Mouse (Mus musculus): ENCODE data around the gene Wbp1l. TPM values are rescaled to one million over a fixed set of nuclear protein-coding genes. Genes with fewer than 3 reads are reported as not detected.
"Not testable (repeated sequence)": the region's sequence is repeated elsewhere in the genome, so short reads cannot be mapped to it uniquely, and the experiment has no call there.

Wbp1l gene
- polyA plus RNA-seq (2015; fragmentation: Nextera tagmentation; extraction: Ambion mirVana), result 44.0 and 48.0 TPM in 2 replicates

GRCm38 (mm10) chr19:46598720-46599252 is at the start of gene Wbp1l:
TSS of gene Wbp1l (plus strand) at chr19:46599084.
- Histone ChIP-seq H3K27me3 (no peaks in the 10 kb centered on the region), H3K4me2 (peak within 1 kb of the TSS; percentile 73), H3K9me3 (no peaks in the 10 kb centered on the region), H3K4me3 (peak within 1 kb of the TSS; percentile 97), H3K4me1 (peaks cover 21% of the 10 kb centered on the region), H3K27ac (peak within 1 kb of the TSS; percentile 56), H3K36me3 (peaks cover 11% of the 10 kb centered on the region; the same call in 1 of the 2 replicates), H3K9ac (peak within 1 kb of the TSS; percentile 84)
- ATAC-seq (ENCODE audit: borderline replicate concordance, extremely low read depth, low FRiP score, low TSS enrichment), result peak; percentile 99
- WGBS, result 2% methylated on average over 22 of the region's 22 CpGs

DNA sequence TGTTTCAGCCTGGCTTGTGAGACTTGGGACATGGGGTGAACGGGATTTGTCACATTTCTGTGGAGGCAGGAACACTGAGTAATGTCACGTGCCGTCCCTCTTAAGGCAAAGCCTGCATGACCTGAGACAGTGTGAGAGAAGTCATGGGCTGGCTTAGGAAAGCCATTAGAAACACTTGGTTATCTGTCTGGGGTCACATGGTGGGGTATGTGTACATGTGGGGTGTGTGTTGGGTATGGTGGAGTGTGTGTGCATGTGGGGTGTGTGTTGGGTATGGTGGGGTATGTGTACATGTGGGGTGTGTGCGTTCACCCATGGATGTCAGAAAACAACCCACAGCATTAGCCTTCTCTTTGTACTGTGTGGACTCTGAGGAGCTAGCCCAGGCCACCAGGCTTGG is 48.5 kb upstream of the Wbp1l start:
- Histone ChIP-seq H3K9me3 (no peaks in the 10 kb centered on the region), H3K4me3 (no peak overlapping the region), H3K27me3 (no peaks in the 10 kb centered on the region), H3K4me2 (no peak overlapping the region), H3K27ac (no peak overlapping the region), H3K9ac (no peak overlapping the region), H3K36me3 (peaks cover 25% of the 10 kb centered on the region; the same call in 1 of the 2 replicates), H3K4me1 (peaks cover 12% of the 10 kb centered on the region)
- no peak for ATAC-seq (ENCODE audit: borderline replicate concordance, extremely low read depth, low FRiP score, low TSS enrichment)
- WGBS, result 91% methylated on average over 4 of the region's 4 CpGs

- Histone ChIP-seq H3K4me3 (no peak overlapping the region), H3K27ac (no peak overlapping the region), H3K36me3 (peaks cover 33% of the 10 kb centered on the region; the same call in 1 of the 2 replicates), H3K27me3 (no peaks in the 10 kb centered on the region), H3K9ac (no peak overlapping the region), H3K4me2 (no peak overlapping the region), H3K9me3 (no peaks in the 10 kb centered on the region), H3K4me1 (peaks cover 11% of the 10 kb centered on the region)
- no peak for ATAC-seq (ENCODE audit: borderline replicate concordance, extremely low read depth, low FRiP score, low TSS enrichment)
- WGBS, result 79% methylated on average over 3 of the region's 4 CpGs
These were observed 46.4 kb upstream of the Wbp1l start for GRCm38 (mm10) chr19:46552496-46552895.

DNA sequence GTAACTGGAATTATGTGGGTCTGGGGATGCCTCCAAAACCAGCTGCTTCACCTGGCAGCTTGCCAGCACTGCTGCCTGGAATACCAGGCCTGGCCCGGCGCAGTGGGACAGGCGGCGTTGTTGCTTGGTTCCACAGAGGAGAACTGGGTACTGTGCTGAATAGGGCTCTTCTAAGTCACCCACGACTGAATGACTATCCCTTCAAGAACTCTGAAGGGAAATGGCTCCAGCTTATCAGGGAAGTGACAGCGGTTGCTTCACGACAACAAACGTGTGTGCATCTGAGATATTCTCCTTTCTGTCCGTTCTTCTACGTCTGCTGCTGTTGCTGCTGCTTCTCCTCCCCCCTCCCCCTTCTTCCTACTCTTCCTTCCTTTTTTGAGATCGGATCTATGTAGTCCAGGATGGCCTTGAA is 45.3 kb upstream of the Wbp1l start:
- no peak for ATAC-seq (ENCODE audit: borderline replicate concordance, extremely low read depth, low FRiP score, low TSS enrichment)
- H3K27me3 ChIP-seq, result no peaks in the 10 kb centered on the region

GRCm38 (mm10) chr19:46558009-46558408 is 40.9 kb upstream of the Wbp1l start:
- no peak for ATAC-seq (ENCODE audit: borderline replicate concordance, extremely low read depth, low FRiP score, low TSS enrichment)
- Histone ChIP-seq H3K36me3 (0 out of 2 replicates have a peak, but pooled peaks cover 8% of the 10 kb centered on the region), H3K9ac (no peak overlapping the region), H3K27me3 (no peaks in the 10 kb centered on the region), H3K4me2 (no peak overlapping the region), H3K4me3 (no peak overlapping the region), H3K9me3 (no peaks in the 10 kb centered on the region), H3K27ac (no peak overlapping the region), H3K4me1 (peaks cover 8% of the 10 kb centered on the region)
- 78% methylated on average over 8 of the region's 8 CpGs for WGBS

More for the DNA sequence above, 45.3 kb upstream of the Wbp1l start:
- Histone ChIP-seq H3K4me3 (no peak overlapping the region), H3K9ac (no peak overlapping the region), H3K9me3 (no peaks in the 10 kb centered on the region), H3K4me2 (no peak overlapping the region), H3K27ac (no peak overlapping the region), H3K4me1 (peaks cover 8% of the 10 kb centered on the region), H3K36me3 (peaks cover 33% of the 10 kb centered on the region; the same call in 1 of the 2 replicates)
- WGBS, result 37% methylated on average over 11 of the region's 11 CpGs

GRCm38 (mm10) chr19:46558631-46559030 is 40.3 kb upstream of the Wbp1l start:
- no peak overlapping the region for H3K27ac ChIP-seq
- no peak overlapping the region for H3K9ac ChIP-seq
- no peaks in the 10 kb centered on the region for H3K27me3 ChIP-seq
- H3K36me3 ChIP-seq, result 0 out of 2 replicates have a peak, but pooled peaks cover 8% of the 10 kb centered on the region
- ATAC-seq (ENCODE audit: borderline replicate concordance, extremely low read depth, low FRiP score, low TSS enrichment), result no peak
- no peak overlapping the region for H3K4me3 ChIP-seq
- peaks cover 3% of the 10 kb centered on the region for H3K4me1 ChIP-seq
- H3K4me2 ChIP-seq, result no peak overlapping the region
- H3K9me3 ChIP-seq, result no peaks in the 10 kb centered on the region
- WGBS, result 65% methylated on average over 12 of the region's 12 CpGs

DNA sequence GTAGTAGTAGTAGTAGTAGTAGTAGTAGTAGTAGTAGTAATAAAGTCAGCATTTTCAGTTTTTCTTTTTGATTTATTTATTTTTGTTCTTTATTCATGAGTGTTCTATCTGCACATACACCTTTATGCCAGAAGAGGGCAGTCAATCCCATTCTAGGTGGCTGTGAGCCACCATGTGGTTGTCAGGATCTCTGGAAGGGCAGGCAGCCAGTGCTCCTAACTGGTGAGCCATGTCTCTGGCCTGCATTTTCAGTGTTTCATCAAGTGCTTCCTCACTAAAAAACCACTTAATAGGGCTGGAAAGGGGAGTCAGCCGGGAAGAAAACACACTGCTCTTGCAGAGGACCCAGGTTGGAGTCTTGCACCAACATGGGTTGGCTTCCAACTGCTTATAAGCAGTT is 36.8 kb upstream of the Wbp1l start:
- Histone ChIP-seq H3K9me3 (no peaks in the 10 kb centered on the region), H3K27me3 (no peaks in the 10 kb centered on the region), H3K4me1 (no peaks in the 10 kb centered on the region; the same call in 1 of the 2 replicates), H3K36me3 (0 out of 2 replicates have a peak, but pooled peaks cover 1% of the 10 kb centered on the region), H3K4me2 (no peak overlapping the region), H3K9ac (no peak overlapping the region), H3K27ac (no peak overlapping the region), H3K4me3 (no peak overlapping the region)
- 37% methylated on average over 1 of the region's 1 CpGs for WGBS
- peak; percentile 51; the same call in 1 of the 2 replicates for ATAC-seq (ENCODE audit: borderline replicate concordance, extremely low read depth, low FRiP score, low TSS enrichment)

GRCm38 (mm10) chr19:46562581-46563515 is 36.0 kb upstream of the Wbp1l start:
- Histone ChIP-seq H3K9me3 (no peaks in the 10 kb centered on the region), H3K4me1 (no peaks in the 10 kb centered on the region; the same call in 1 of the 2 replicates), H3K4me2 (no peak overlapping the region), H3K27ac (no peak overlapping the region), H3K27me3 (no peaks in the 10 kb centered on the region), H3K9ac (no peak overlapping the region), H3K4me3 (no peak overlapping the region), H3K36me3 (peaks cover 6% of the 10 kb centered on the region; the same call in 1 of the 2 replicates)
- WGBS, result 81% methylated on average over 14 of the region's 14 CpGs
- ATAC-seq (ENCODE audit: borderline replicate concordance, extremely low read depth, low FRiP score, low TSS enrichment), result no peak

DNA sequence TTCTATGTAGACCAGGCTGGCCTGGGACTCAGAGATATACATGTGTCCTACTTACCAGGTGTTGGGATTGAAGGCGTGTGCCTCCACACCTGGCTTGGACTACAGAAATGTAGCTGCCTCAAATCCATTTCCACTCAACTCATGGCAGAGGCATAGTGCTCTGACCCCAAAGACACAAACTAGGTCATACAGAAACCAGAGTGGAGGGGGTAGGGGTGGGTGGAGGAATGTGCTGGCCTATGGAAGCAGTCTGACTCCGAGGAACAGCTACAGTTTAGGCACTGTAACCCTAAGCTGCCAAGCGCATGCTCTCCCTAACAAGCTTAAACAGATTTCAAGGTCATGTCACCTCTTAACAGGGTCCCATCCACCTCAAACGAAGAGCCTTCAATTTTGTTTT is 35.3 kb upstream of the Wbp1l start:
- Histone ChIP-seq H3K9me3 (no peaks in the 10 kb centered on the region), H3K36me3 (peaks cover 6% of the 10 kb centered on the region; the same call in 1 of the 2 replicates), H3K4me3 (no peak overlapping the region), H3K4me1 (no peaks in the 10 kb centered on the region; the same call in 1 of the 2 replicates), H3K27ac (no peak overlapping the region), H3K4me2 (no peak overlapping the region), H3K9ac (no peak overlapping the region), H3K27me3 (no peaks in the 10 kb centered on the region)
- no peak for ATAC-seq (ENCODE audit: borderline replicate concordance, extremely low read depth, low FRiP score, low TSS enrichment)
- WGBS, result 67% methylated on average over 4 of the region's 4 CpGs

GRCm38 (mm10) chr19:46564043-46564462 is 34.8 kb upstream of the Wbp1l start:
- no peak for ATAC-seq (ENCODE audit: borderline replicate concordance, extremely low read depth, low FRiP score, low TSS enrichment)
- Histone ChIP-seq H3K36me3 (peaks cover 6% of the 10 kb centered on the region; the same call in 1 of the 2 replicates), H3K4me3 (no peak overlapping the region), H3K27me3 (no peaks in the 10 kb centered on the region), H3K4me2 (no peak overlapping the region), H3K27ac (no peak overlapping the region), H3K4me1 (no peaks in the 10 kb centered on the region; the same call in 1 of the 2 replicates), H3K9ac (no peak overlapping the region), H3K9me3 (no peaks in the 10 kb centered on the region)
- WGBS, result 71% methylated on average over 14 of the region's 14 CpGs

- Histone ChIP-seq H3K4me2 (peak overlapping the region; percentile 85), H3K4me3 (peak overlapping the region; percentile 78; the same call in 1 of the 2 replicates), H3K4me1 (peaks cover 38% of the 10 kb centered on the region)
- H3K9ac ChIP-seq; H3K27me3 ChIP-seq; H3K27ac ChIP-seq; ATAC-seq (ENCODE audit: borderline replicate concordance, extremely low read depth, low FRiP score, low TSS enrichment); H3K9me3 ChIP-seq; H3K36me3 ChIP-seq: not testable (repeated sequence)
- 50% methylated on average over 3 of the region's 3 CpGs for WGBS
These were observed 27.5 kb upstream of the Wbp1l start for GRCm38 (mm10) chr19:46571211-46571877.

Measured in lung, embryonic 15.5 days (tissue).